Mouse (Mus musculus) liver, postnatal 0 days (tissue): ENCODE data around the gene Myom1.

Experiments
- CTCF ChIP-seq: sonication (generic); IDR thresholded peaks from 2 replicates; pipeline ENCODE4 v1.5.1; 2016; ENCODE audit warnings: antibody characterized with exemption, low read depth
- EP300 ChIP-seq: IDR thresholded peaks from 2 replicates; pipeline ENCODE4 v1.6.1; 2016; ENCODE audit warnings: antibody characterized with exemption, low read depth, mild to moderate bottlenecking

DNA sequence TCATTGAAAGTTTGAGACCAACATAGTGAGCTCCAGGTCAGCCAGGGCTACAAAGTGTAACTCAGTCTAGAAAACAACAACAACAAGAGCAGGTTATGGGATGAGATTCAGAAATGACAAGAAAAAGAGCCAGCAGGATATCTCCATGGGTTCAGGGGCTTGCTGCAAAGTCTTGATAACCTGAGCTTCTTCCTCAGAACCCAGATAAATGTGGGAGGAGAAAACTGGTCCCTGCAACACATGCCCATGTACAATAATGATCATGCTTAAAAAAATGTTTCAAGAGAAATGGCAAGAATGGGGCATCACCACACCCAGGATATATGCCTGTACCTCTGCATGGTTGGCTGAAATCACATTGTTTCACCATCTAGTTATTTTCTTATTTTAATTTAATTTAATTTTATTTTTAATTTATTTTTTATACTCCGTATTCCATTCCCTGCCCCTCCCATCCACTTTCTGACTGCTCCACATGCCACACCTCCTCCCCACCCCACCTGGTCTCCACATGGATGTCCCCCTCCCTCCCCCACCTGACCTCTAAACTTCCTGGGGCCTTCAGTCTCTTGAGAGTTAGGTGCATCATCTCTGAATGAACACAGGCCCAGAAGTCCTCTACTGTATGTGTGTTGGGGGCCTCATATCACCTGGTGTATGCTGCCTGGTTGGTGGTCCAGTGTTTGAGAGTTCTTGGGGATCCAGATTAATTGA, 143.0 kb downstream of the Myom1 start:
- TF ChIP-seq CTCF = no peak
- TF ChIP-seq EP300 = peak; percentile 73; the same call in 1 of the 2 replicates
